Mouse (Mus musculus) olfactory bulb, adult 2 months (tissue): ENCODE data around the gene Vwce. TPM values are rescaled to one million over a fixed set of nuclear protein-coding genes. Genes with fewer than 3 reads are reported as not detected.
A peak's percentile ranks its signal among the peaks of the same experiment; 100 is the strongest.

ENCODE experiments used
- H3K27ac ChIP-seq: fragments of 200-500 bp; 2 replicates; pipeline ENCODE4 v1.5.1; 2012; ENCODE audit warnings: low read depth, low read length; ENCODE audit not compliant: insufficient read depth
- H3K4me1 ChIP-seq: fragments of 200-500 bp; 2 replicates; pipeline ENCODE4 v1.6.1; 2012; ENCODE audit warnings: low read length; ENCODE audit not compliant: control insufficient read depth, insufficient read depth
- H3K4me3 ChIP-seq: fragments of 200-500 bp; 2 replicates; pipeline ENCODE4 v1.5.1; 2012; ENCODE audit warnings: mild to moderate bottlenecking, low read depth, low read length, moderate library complexity; ENCODE audit not compliant: insufficient read depth
- CTCF ChIP-seq: fragments of 200-500 bp; IDR thresholded peaks from 2 replicates; pipeline ENCODE4 v1.5.1; 2012; ENCODE audit warnings: low read depth, mild to moderate bottlenecking, low read length, moderate library complexity; ENCODE audit not compliant: insufficient read depth
- POLR2A ChIP-seq: fragments of 200-500 bp; IDR thresholded peaks from 2 replicates; pipeline ENCODE4 v1.6.1; 2012; ENCODE audit warnings: mild to moderate bottlenecking, low read depth, low read length, moderate library complexity; ENCODE audit not compliant: insufficient read depth
- WGBS: fragments of 180-500 bp; shearing (Covaris S2); methylation state at CpG from one replicate; pipeline ENCODE4 v1.1.7; 2018; 5-methylcytosine and 5-hydroxymethylcytosine counted together
- polyA plus RNA-seq: library from polyadenylated mRNA; stranded (reverse); fragments of >200 nt; gene quantifications from 2 replicates; pipeline ENCODE4 v1.2.4, GENCODE M21; 2012; ENCODE audit warnings: low replicate concordance; ENCODE audit not compliant: missing spikeins, insufficient read depth, insufficient read length

The Vwce gene
- polyA plus RNA-seq, 1 experiment, result not detected

DNA sequence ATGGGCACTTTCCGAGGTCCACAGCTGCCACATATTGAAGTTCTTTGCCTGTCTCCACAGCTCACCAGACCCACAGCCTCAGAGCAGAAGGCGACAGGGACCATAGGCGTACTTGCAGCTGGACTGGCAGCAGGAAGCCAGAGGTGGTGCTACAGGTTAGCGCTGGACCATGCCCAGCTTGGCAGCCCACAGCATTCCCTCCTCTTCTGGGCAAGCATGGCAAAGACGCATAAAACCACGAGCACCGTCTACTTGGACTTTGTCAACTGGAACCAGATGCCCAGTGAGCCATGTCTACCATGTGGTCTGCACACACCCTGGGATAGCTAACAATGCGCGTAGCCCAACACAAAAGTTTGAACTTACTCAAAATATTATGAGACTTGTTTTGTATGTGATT is 51.1 kb downstream of the Vwce start:
- H3K4me1 ChIP-seq, result peaks cover 5% of the 10 kb centered on the region; the same call in 1 of the 2 replicates
- no peak overlapping the region for H3K27ac ChIP-seq
- no peak overlapping the region for H3K4me3 ChIP-seq
- TF ChIP-seq CTCF (no peak), POLR2A (no peak)
- 85% methylated on average over 9 of the region's 9 CpGs for WGBS

DNA sequence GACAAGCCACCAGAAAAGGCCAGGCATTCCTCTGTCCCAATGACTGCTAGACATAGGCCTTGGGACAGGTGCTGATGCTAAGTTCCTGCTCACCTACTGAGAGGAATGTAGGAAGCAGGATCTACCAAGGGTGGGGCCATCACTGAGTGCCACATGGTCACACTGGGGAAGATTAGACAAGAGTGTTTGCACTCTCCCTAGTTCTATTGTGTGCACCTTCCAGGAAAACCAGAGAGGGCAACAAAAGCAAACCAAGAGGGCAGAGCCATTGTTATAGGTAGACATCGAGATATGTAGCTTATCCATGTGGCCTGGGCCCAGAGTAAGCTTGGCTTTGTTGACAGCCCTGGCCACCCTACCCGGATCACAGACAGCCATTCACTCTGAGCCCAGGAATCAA is 51.7 kb downstream of the Vwce start:
- 87% methylated on average over 2 of the region's 2 CpGs for WGBS
- peaks cover 5% of the 10 kb centered on the region; the same call in 1 of the 2 replicates for H3K4me1 ChIP-seq
- H3K27ac ChIP-seq, result no peak overlapping the region
- no peak overlapping the region for H3K4me3 ChIP-seq
- no peak for TF ChIP-seq POLR2A
- no peak for TF ChIP-seq CTCF

DNA sequence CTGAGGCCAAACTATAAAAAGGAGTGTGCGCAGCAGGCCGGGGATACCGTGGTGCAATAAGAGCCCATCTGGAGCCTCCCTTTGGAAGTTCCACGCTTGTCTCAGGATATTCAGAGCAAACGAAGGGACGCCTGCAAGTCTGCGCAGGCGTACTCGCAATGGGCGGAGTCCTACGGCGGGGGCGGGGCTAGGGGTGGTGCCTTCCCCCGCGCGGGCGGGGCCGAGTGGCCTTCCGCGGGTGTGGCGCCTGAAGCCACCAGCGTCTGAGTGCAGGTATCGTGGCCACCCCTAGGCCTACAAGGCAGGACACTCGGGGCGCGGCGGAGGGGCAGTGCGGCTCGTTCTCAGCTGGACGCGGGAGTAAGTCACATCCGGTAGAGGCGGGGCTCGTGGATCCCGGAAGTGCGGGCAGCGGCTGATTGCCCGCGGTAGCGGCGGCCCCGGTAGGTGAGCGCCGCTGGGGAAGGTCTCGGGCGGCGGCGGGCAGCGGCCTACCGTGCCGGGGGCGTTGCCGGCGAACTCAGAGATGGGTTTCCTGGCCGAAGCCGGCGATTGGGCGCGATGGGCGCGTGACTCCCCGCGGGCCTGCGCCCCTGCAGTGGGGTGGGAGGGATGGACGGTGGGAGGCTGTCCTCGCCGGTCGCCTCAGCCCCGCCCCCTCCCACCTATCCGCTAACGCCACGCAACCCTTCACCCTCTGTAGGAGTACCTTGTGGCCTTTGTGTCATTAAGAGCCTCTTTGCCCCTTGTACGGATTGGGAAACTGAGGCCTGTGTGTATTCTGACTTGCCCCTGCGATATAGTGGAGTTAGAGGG is 54.7 kb downstream of the Vwce start, which contains the start of gene Vps37c:
TSS of gene Vps37c (plus strand) at position 199 of the 816 bp plus-strand sequence.
- no peak for TF ChIP-seq CTCF
- TF ChIP-seq POLR2A, result peak; percentile 90
- Histone ChIP-seq H3K4me1 (peaks cover 5% of the 10 kb centered on the region; the same call in 1 of the 2 replicates), H3K27ac (peak within 1 kb of the TSS; percentile 77), H3K4me3 (peak within 1 kb of the TSS; percentile 61)
- WGBS, result under 1% methylated on average over 74 of the region's 74 CpGs

DNA sequence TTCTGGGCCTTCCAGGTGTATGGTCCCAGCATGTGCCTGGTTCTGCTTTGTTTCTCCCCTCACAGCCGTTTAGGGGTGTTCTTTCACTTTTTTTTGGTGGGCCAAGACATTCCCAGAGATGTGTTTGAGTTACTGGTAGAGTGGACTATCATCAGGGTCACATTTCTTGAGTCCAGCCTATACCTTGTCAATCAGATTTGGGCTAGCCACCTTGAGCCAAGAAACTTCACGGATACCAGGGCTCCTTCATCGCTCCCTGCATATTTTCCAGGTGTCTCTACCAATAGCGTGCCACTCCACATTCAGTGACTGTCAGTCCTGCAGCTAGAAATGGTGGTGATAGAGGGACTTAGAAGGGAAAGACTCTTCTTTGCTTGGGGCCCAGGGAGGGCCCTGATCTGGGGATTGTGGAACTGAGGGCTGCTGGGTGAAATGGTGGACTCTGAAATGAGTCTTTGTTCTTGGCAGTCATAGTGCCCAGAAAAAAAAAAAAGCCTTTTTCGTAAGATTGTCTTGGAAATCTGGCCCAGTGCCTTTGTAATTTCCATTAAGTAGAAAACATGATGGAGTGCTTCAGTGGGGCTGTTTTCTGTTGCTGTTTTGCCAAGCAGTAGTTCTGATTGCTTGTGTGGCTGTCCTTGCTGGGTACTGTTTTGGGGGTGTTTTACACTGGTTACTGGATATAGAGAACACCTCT is 55.6 kb downstream of the Vwce start:
- peak overlapping the region; percentile 61 for H3K4me3 ChIP-seq
- 9% methylated on average over 5 of the region's 5 CpGs for WGBS
- no peak for TF ChIP-seq POLR2A
- TF ChIP-seq CTCF, result no peak
- H3K4me1 ChIP-seq, result peaks cover 5% of the 10 kb centered on the region; the same call in 1 of the 2 replicates
- peak overlapping the region; percentile 77 for H3K27ac ChIP-seq

DNA sequence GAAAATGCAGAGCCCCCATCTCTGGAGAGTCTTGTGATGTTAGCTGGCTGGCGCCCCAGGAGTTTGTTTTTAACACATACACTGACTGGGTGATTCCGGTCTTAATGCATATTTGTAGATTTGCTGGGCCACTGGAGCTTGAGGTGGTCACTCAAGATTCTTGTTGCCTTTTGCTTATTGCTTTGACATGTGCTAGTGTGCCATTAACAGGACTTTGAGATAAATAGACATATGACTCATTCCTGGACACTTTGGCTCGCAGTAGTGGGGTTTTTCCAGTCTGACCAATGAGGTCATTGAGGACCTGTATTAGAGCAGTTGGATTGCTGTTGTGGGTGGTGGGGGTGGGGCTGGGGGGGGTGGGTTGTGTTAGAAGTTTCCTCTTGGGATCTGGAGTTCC is 56.3 kb downstream of the Vwce start:
- peaks cover 5% of the 10 kb centered on the region; the same call in 1 of the 2 replicates for H3K4me1 ChIP-seq
- H3K27ac ChIP-seq, result no peak overlapping the region
- H3K4me3 ChIP-seq, result no peak overlapping the region
- TF ChIP-seq CTCF (no peak), POLR2A (no peak)
- WGBS, result 38% methylated on average over 3 of the region's 3 CpGs

DNA sequence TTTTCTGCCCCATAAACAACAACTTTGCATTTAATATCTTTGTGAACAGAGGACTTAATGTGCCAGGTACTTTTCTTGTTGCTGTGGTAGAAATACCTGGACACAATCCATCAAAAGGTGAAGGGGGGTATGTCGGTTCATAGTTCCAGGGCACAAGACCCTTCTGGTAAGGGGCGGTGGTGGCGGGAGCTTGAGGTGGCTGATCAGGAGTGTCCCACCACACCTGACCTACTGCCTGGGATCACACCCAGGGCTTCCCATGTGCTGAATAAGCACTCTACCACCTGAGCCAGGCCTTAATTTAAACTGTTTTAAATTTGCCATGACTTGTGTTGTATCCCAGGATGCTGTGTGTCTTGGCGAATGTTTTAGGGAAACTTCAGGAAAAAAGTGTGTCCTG is 57.1 kb downstream of the Vwce start:
- TF ChIP-seq CTCF (no peak), POLR2A (no peak)
- H3K4me3 ChIP-seq, result no peak overlapping the region
- 95% methylated on average over 4 of the region's 4 CpGs for WGBS
- peaks cover 5% of the 10 kb centered on the region; the same call in 1 of the 2 replicates for H3K4me1 ChIP-seq
- H3K27ac ChIP-seq, result no peak overlapping the region

DNA sequence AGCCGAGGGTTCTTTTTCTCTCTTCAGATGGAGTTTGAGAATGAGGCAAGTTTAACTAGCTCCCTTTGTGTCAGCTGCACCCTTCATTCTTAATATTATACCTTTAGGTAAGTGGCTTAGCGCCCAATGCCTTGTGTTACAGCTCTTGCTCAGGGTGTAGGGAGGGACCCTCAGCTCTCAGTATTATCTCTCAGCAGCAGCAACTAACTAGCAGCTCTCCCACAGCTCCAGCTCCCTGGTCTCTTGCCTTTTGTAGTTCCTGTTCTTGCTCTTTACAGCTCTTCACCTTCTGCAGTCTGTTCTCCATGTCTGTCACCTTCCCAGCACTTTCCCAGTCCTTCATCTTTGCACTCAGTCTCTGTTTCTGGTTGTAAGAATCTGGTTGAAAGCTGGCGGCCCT is 57.6 kb downstream of the Vwce start:
- Histone ChIP-seq H3K4me1 (peaks cover 5% of the 10 kb centered on the region; the same call in 1 of the 2 replicates), H3K4me3 (no peak overlapping the region), H3K27ac (no peak overlapping the region)
- TF ChIP-seq POLR2A, result no peak
- TF ChIP-seq CTCF, result no peak
- WGBS, result 80% methylated on average over 3 of the region's 3 CpGs

DNA sequence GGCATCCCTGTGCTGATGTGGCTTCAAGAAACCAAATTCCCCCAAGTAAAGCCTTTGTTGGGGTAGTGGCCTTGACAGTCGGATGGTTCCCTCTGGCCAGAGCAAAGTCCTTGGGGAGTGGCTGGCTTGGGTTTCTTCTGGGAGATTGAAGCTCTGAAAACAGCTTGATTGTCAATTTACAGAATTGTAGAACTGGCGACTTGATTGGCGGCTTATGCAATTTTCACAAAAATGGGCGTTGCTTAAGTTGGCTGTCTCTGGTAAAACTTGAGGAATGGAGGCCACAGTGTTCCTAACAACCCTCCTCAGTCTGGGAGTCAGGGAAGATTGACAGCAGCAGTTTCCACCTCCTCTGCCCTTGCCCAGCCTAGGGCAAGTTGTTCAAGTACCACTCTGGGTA is 58.3 kb downstream of the Vwce start:
- TF ChIP-seq CTCF (no peak), POLR2A (no peak)
- Histone ChIP-seq H3K27ac (no peak overlapping the region), H3K4me3 (no peak overlapping the region), H3K4me1 (peaks cover 5% of the 10 kb centered on the region; the same call in 1 of the 2 replicates)
- 85% methylated on average over 4 of the region's 4 CpGs for WGBS
